Mouse (Mus musculus): ENCODE results near the gene Usp54.

Usp54 gene

GRCm38 (mm10) chr14:20520179-20520578, 120.7 kb downstream of the Usp54 start:
- no peak for DNase-seq (ENCODE audit: low read depth in 1 of 2, low spot score in 2 of 2)

- DNase-seq (ENCODE audit: low read depth in 1 of 2, low spot score in 2 of 2), result no peak
These were observed 132.4 kb downstream of the Usp54 start for GRCm38 (mm10) chr14:20508424-20508823.

- DNase-seq (ENCODE audit: low read depth in 1 of 2, low spot score in 2 of 2), result no peak
These were observed 137.9 kb downstream of the Usp54 start for GRCm38 (mm10) chr14:20502966-20503365.

- DNase-seq (ENCODE audit: low read depth in 1 of 2, low spot score in 2 of 2), result no peak
These were observed 140.9 kb downstream of the Usp54 start for GRCm38 (mm10) chr14:20499982-20500381.
